Mouse (Mus musculus): ENCODE data around the gene Gcnt7. TPM values are rescaled to one million over a fixed set of nuclear protein-coding genes. Genes with fewer than 3 reads are reported as not detected.

Gcnt7 gene
- polyA plus RNA-seq, 1 experiment from 2014 or later, result 1.9 TPM

DNA sequence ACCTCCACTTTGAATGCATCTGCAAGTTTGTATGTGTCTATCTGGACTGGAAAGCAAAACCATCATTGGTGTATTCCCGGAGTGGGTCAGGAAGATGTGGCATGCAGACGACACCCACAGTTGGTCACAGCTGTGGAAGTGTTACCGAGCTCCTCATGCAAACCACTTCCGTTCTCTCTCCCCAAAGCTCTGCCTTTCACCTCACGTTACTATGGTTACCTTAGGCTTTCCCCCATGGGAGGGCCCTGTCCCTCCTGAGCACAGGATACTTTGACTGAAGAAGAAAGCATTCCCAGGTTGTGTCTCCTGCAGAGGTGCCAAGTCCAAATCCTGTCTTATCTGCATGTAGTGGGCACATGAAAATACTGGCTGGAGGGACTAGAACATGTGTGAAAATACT lies 24.6 kb downstream of the Gcnt7 start:
- Histone ChIP-seq H3K27ac (no peak overlapping the region), H3K36me3 (no peaks in the 10 kb centered on the region), H3K4me3 (replicated peaks) (no peak overlapping the region), H3K27me3 (0 out of 2 replicates have a peak, but pooled peaks cover 3% of the 10 kb centered on the region), H3K9ac (replicated peaks) (no peak overlapping the region), H3K9me3 (no peaks in the 10 kb centered on the region), H3K4me2 (no peak overlapping the region), H3K4me1 (replicated peaks) (no peaks in the 10 kb centered on the region)
- 51% methylated on average over 5 of the region's 5 CpGs for WGBS
- ATAC-seq (ENCODE audit: insufficient number of reproducible peaks, insufficient read depth, low FRiP score, low TSS enrichment, low read depth), result no peak

DNA sequence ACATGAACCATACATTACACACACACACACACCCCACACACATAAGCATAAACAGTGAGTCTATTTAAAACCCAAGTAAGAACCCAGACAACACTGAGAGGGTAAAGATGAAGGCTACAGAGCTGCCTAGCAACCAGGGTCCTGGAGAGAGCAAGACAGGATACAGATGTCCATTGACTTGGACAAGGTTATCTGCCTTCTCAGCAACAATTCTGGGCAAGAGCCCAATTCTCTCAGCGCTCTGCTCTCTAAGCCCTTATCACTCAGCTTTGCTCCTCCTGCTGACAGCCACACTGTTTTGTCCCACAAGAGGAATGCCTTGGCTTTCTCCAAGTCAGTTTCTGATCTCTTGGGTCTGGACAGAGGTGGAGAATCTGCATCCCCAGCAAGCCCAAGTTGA lies 27.8 kb downstream of the Gcnt7 start:
- no peak overlapping the region for H3K4me3 ChIP-seq (replicated peaks)

DNA sequence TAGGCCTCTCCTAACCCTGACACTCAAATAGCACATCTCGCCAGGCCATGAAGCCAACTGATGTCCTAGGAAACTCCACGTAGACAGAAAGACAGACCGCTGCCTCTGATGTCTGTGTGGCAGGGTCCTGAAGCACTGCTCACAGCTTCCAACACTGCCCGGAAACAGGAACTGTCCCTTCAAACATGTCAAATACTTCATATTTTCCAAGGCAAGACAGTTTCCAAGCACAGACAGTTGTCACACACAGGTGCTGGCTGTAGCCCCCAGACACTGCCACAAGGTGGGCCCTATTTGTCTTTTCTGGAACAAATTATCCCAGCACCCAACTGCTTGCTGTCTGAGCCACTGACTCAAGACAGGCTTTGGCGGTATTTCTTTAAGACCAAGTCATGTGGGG lies 40.2 kb downstream of the Gcnt7 start:
- no peak for ATAC-seq (ENCODE audit: insufficient number of reproducible peaks, insufficient read depth, low FRiP score, low TSS enrichment, low read depth)
- H3K4me3 ChIP-seq (replicated peaks), result no peak overlapping the region
- H3K9ac ChIP-seq (replicated peaks), result no peak overlapping the region
- peaks cover 4% of the 10 kb centered on the region; the same call in 1 of the 2 replicates for H3K4me1 ChIP-seq (replicated peaks)
- H3K27ac ChIP-seq, result no peak overlapping the region
- H3K36me3 ChIP-seq, result no peaks in the 10 kb centered on the region
- H3K4me2 ChIP-seq, result no peak overlapping the region
- peaks cover 3% of the 10 kb centered on the region; the same call in 1 of the 2 replicates for H3K27me3 ChIP-seq
- 93% methylated on average over 5 of the region's 5 CpGs for WGBS
- H3K9me3 ChIP-seq, result no peaks in the 10 kb centered on the region

More for the DNA sequence above, 27.8 kb downstream of the Gcnt7 start:
- no peaks in the 10 kb centered on the region for H3K4me1 ChIP-seq (replicated peaks)
- H3K27ac ChIP-seq, result no peak overlapping the region
- no peak overlapping the region for H3K4me2 ChIP-seq
- no peak for ATAC-seq (ENCODE audit: insufficient number of reproducible peaks, insufficient read depth, low FRiP score, low TSS enrichment, low read depth)
- WGBS, result 89% methylated on average over 1 of the region's 1 CpGs
- H3K27me3 ChIP-seq, result 0 out of 2 replicates have a peak, but pooled peaks cover 3% of the 10 kb centered on the region
- no peaks in the 10 kb centered on the region for H3K36me3 ChIP-seq
- H3K9ac ChIP-seq (replicated peaks), result no peak overlapping the region
- no peaks in the 10 kb centered on the region for H3K9me3 ChIP-seq

DNA sequence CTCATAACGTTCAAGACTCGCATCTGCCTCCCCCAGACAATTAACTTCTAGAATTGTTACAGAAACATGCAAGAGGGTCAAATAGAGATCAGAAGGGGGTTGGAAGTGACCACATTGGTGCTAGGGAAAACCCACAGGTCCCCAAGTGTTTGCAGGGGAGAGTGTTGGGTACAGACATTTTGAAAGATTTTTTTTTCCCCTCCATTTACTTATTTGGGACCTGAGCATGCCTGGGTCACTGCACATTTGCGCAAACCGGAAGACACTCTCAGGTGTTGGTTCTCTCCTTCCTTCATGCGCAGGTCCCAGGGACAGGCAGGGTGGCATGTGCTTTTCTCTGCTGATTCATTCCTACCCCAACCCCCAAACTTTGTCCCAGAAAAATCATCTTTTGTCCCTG lies 41.5 kb downstream of the Gcnt7 start:
- H3K9ac ChIP-seq (replicated peaks), result no peak overlapping the region
- no peaks in the 10 kb centered on the region for H3K9me3 ChIP-seq
- no peak overlapping the region for H3K4me2 ChIP-seq
- H3K27ac ChIP-seq, result no peak overlapping the region
- H3K36me3 ChIP-seq, result no peaks in the 10 kb centered on the region
- no peak overlapping the region for H3K4me3 ChIP-seq (replicated peaks)
- no peak for ATAC-seq (ENCODE audit: insufficient number of reproducible peaks, insufficient read depth, low FRiP score, low TSS enrichment, low read depth)
- peaks cover 3% of the 10 kb centered on the region; the same call in 1 of the 2 replicates for H3K27me3 ChIP-seq
- 90% methylated on average over 5 of the region's 5 CpGs for WGBS
- H3K4me1 ChIP-seq (replicated peaks), result peaks cover 13% of the 10 kb centered on the region

DNA sequence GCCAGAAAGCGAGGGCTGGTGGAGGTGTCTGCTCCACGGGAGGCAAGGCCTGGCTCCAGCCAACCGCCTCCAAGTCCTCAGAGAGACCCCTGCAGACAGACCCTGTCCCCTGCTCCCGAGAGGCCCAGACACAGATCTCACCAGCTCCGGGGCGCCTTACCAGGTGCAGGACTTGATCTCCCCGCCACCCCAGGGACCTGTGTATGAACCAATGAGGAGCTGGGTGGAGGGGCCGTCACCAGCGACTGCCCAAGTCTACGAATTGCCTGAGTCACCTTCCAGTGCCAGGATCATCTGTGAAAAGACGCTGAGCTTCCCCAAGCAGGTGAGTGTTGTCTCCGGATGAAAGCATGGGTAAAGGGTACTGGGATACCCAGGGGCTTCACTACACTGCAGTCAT lies 42.2 kb downstream of the Gcnt7 start:
- Histone ChIP-seq H3K9ac (replicated peaks) (no peak overlapping the region), H3K4me3 (replicated peaks) (no peak overlapping the region), H3K9me3 (no peaks in the 10 kb centered on the region), H3K4me1 (replicated peaks) (peaks cover 13% of the 10 kb centered on the region), H3K4me2 (no peak overlapping the region), H3K36me3 (no peaks in the 10 kb centered on the region), H3K27ac (no peak overlapping the region), H3K27me3 (peaks cover 3% of the 10 kb centered on the region; the same call in 1 of the 2 replicates)
- ATAC-seq (ENCODE audit: insufficient number of reproducible peaks, insufficient read depth, low FRiP score, low TSS enrichment, low read depth), result no peak
- WGBS, result 60% methylated on average over 12 of the region's 12 CpGs

DNA sequence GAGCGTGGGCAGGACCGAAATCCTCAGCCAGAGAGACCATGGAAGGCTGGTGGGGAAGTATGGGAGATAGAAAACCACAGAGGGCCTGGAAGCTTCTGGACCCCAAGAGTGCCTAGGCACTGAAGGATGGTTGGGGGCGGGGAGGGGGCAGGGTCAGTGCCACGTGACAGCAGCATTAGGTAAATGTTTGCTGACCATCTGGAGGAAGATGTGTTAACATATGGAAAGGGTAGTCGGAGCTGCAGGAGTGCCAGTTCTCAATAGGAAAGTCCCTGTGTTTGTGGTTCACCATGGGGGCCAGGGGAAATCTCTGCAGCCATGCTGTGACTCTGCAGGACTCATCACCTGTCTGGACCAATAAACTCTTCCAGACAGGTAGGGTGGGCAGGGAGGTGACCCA lies 44.5 kb downstream of the Gcnt7 start:
- Histone ChIP-seq H3K9ac (replicated peaks) (no peak overlapping the region), H3K27ac (no peak overlapping the region), H3K4me2 (no peak overlapping the region), H3K36me3 (no peaks in the 10 kb centered on the region), H3K9me3 (no peaks in the 10 kb centered on the region), H3K4me3 (replicated peaks) (no peak overlapping the region), H3K4me1 (replicated peaks) (peaks cover 13% of the 10 kb centered on the region), H3K27me3 (peaks cover under 1% of the 10 kb centered on the region; the same call in 1 of the 2 replicates)
- 49% methylated on average over 5 of the region's 5 CpGs for WGBS
- no peak for ATAC-seq (ENCODE audit: insufficient number of reproducible peaks, insufficient read depth, low FRiP score, low TSS enrichment, low read depth)

DNA sequence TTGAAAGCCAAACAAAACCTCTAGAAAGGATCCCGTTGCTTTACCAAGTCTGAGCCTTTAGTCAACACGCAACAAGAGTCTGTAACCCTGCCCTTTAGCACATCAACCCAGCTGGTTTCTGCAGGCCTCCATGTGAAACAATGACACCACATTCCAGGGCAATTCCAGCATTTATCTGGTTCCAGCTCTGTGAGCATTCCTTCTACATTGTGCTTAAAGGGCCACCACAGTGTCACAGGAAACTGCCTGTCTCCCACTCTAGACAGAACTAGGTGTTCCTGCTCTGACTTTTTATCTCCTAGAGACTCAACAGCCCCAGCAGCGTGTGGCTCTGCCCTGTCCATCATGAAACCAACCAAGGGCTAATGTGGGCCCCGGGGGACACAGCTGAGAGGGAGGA lies 45.1 kb downstream of the Gcnt7 start:
- H3K36me3 ChIP-seq, result no peaks in the 10 kb centered on the region
- peaks cover 13% of the 10 kb centered on the region for H3K4me1 ChIP-seq (replicated peaks)
- H3K9ac ChIP-seq (replicated peaks), result no peak overlapping the region
- no peak overlapping the region for H3K27ac ChIP-seq
- H3K9me3 ChIP-seq, result no peaks in the 10 kb centered on the region
- ATAC-seq (ENCODE audit: insufficient number of reproducible peaks, insufficient read depth, low FRiP score, low TSS enrichment, low read depth), result no peak
- WGBS, result 33% methylated on average over 4 of the region's 4 CpGs
- H3K4me2 ChIP-seq, result no peak overlapping the region
- H3K4me3 ChIP-seq (replicated peaks), result no peak overlapping the region
- peaks cover under 1% of the 10 kb centered on the region; the same call in 1 of the 2 replicates for H3K27me3 ChIP-seq

DNA sequence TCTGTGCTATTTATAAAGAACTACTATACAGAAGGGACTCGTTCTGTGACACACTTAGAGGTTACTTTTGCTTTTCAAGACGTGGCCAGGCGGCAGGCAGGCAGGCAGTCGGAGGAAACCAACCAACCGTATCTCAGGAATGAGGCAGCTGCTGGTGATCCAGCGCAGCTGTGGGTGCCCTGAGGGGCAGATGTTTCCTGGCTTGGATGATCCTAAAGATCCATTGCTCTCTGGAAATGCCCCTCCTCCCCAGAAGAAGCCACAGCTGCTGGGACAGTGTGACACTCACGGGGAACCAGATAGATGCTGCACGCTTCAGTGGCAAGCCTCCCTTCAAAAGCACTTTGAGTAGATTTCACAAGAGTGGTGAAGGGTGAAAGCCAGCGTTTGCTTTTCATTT lies 45.9 kb downstream of the Gcnt7 start:
- no peak overlapping the region for H3K9ac ChIP-seq (replicated peaks)
- ATAC-seq (ENCODE audit: insufficient number of reproducible peaks, insufficient read depth, low FRiP score, low TSS enrichment, low read depth), result no peak
- WGBS, result 22% methylated on average over 9 of the region's 9 CpGs
- 0 out of 2 replicates have a peak overlapping the region, but pooled peaks have one; percentile 4 for H3K4me2 ChIP-seq
- no peak overlapping the region for H3K27ac ChIP-seq
- H3K36me3 ChIP-seq, result no peaks in the 10 kb centered on the region
- no peaks in the 10 kb centered on the region for H3K9me3 ChIP-seq
- H3K4me1 ChIP-seq (replicated peaks), result peaks cover 13% of the 10 kb centered on the region
- H3K27me3 ChIP-seq, result peaks cover 3% of the 10 kb centered on the region; the same call in 1 of the 2 replicates
- H3K4me3 ChIP-seq (replicated peaks), result no peak overlapping the region

DNA sequence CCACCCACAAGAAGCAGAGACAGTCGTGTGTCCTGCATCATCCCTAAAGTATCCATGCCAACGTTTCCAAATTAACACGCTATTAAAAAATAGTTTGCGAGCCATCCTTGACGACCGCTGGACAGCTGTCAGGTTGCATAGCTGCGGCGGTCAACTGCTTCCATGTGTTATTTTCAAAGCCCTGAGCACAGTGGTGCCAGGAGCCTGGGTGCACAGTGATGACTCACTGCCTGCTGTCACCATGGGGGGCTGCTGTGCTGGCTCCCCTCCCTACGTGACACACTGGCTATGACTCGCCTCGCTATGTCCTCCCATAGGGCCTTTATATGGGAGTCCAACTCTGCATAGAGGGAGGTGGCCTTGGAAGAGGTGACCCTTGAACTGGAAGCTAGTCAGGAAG lies 47.3 kb downstream of the Gcnt7 start:
- H3K4me3 ChIP-seq (replicated peaks), result no peak overlapping the region
- peaks cover 13% of the 10 kb centered on the region for H3K4me1 ChIP-seq (replicated peaks)
- H3K9ac ChIP-seq (replicated peaks), result no peak overlapping the region
- H3K27me3 ChIP-seq, result peaks cover 3% of the 10 kb centered on the region; the same call in 1 of the 2 replicates
- H3K36me3 ChIP-seq, result no peaks in the 10 kb centered on the region
- H3K9me3 ChIP-seq, result no peaks in the 10 kb centered on the region
- ATAC-seq (ENCODE audit: insufficient number of reproducible peaks, insufficient read depth, low FRiP score, low TSS enrichment, low read depth), result no peak
- WGBS, result 70% methylated on average over 11 of the region's 11 CpGs
- H3K4me2 ChIP-seq, result no peak overlapping the region
- no peak overlapping the region for H3K27ac ChIP-seq

DNA sequence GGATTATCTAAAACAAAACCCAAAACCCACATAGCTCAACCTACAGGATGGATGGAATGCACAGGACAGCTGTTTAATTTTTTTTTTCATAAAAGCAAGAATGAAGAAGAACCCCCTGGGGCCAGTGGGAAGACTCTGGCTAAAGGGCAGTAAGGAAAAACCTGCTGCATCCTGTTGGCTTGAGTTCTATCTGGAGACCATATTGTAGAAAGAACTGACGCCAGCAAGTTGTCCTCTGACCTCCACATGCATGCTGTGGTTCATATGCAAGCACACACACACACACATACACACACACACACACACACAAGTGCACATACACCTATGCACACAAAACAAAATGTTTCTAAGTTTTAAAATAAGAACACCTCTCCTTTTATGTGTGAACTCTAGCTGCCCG lies 47.7 kb downstream of the Gcnt7 start:
- H3K4me1 ChIP-seq (replicated peaks), result peaks cover 13% of the 10 kb centered on the region
- no peaks in the 10 kb centered on the region for H3K9me3 ChIP-seq
- H3K27ac ChIP-seq, result no peak overlapping the region
- H3K4me2 ChIP-seq, result no peak overlapping the region
- H3K36me3 ChIP-seq, result no peaks in the 10 kb centered on the region
- no peak overlapping the region for H3K4me3 ChIP-seq (replicated peaks)
- 0 out of 2 replicates have a peak, but pooled peaks cover 3% of the 10 kb centered on the region for H3K27me3 ChIP-seq
- WGBS, result 66% methylated on average over 2 of the region's 2 CpGs
- no peak for ATAC-seq (ENCODE audit: insufficient number of reproducible peaks, insufficient read depth, low FRiP score, low TSS enrichment, low read depth)
- no peak overlapping the region for H3K9ac ChIP-seq (replicated peaks)

DNA sequence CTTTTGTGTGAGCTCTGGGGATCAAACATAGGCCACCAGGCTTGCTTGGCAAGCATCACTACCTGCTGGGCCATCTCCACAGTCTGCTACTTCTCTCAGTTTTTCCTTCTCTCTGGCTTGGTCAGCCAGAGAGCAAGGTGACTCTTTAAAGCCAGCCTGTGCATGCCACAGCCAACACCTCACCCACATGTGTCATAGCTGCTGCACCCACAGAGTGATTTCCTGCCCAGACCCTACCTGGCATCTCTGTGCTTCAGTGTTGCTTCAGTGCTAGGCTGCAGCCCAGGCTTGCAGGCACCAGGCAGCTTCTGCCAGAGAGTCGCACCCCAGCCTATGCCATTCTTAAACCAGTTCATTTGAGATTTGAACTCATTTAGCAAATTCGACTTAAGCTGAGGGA lies 50.9 kb downstream of the Gcnt7 start:
- Histone ChIP-seq H3K27ac (no peak overlapping the region), H3K4me3 (replicated peaks) (no peak overlapping the region), H3K4me1 (replicated peaks) (peaks cover 2% of the 10 kb centered on the region), H3K9me3 (no peaks in the 10 kb centered on the region), H3K9ac (replicated peaks) (no peak overlapping the region), H3K36me3 (no peaks in the 10 kb centered on the region), H3K27me3 (0 out of 2 replicates have a peak, but pooled peaks cover 7% of the 10 kb centered on the region), H3K4me2 (no peak overlapping the region)
- ATAC-seq (ENCODE audit: insufficient number of reproducible peaks, insufficient read depth, low FRiP score, low TSS enrichment, low read depth), result no peak
- WGBS, result 81% methylated on average over 2 of the region's 2 CpGs

DNA sequence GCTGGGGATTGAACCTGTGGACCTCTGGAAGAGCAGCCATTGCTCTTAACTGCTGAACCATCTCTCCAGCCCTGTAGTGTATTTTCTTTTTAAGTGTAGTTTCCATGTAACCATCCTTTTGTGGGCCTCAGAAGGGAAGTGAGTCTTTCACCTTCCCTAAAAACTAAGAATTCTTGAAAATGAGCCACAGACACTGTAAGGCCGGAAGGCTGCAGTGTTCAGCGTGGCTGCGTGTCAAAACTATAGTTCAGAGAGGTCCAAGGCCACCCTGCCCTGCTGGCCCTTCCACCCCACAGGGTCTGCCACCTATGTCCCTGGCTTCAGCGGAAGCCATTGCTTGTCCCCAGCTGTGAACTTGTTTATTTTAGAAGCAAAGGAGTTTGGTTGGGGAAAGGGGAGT lies 52.2 kb downstream of the Gcnt7 start:
- Histone ChIP-seq H3K4me3 (replicated peaks) (no peak overlapping the region), H3K4me1 (replicated peaks) (no peaks in the 10 kb centered on the region; the same call in 1 of the 2 replicates), H3K4me2 (no peak overlapping the region), H3K9ac (replicated peaks) (no peak overlapping the region), H3K27me3 (0 out of 2 replicates have a peak, but pooled peaks cover 7% of the 10 kb centered on the region), H3K36me3 (no peaks in the 10 kb centered on the region), H3K9me3 (no peaks in the 10 kb centered on the region), H3K27ac (no peak overlapping the region)
- ATAC-seq (ENCODE audit: insufficient number of reproducible peaks, insufficient read depth, low FRiP score, low TSS enrichment, low read depth), result no peak
- 78% methylated on average over 4 of the region's 4 CpGs for WGBS
